Mouse (Mus musculus) limb, embryonic 11.5 days (tissue): Measurements from ENCODE around the gene Mfrp. TPM values are rescaled to one million over a fixed set of nuclear protein-coding genes. Genes with fewer than 3 reads are reported as not detected.

Experiments
- ATAC-seq: fragments of 200-750 bp; cut with Nextera tagmentation; 2 replicates; pipeline ENCODE4 v1.8.0; 2017; ENCODE audit warnings: low read depth; ENCODE audit not compliant: insufficient number of reproducible peaks, low FRiP score, low TSS enrichment
- DNase-seq: peaks from one replicate; pipeline ENCODE4 v3.0.0-alpha.2; 2015; ENCODE audit warnings: low spot score
- H3K27ac ChIP-seq: fragments of 300-500 bp; sonication (generic); replicated peaks from 2 replicates; pipeline ENCODE4 v1.5.1; 2014; ENCODE audit warnings: low read depth, mild to moderate bottlenecking, low read length
- H3K27me3 ChIP-seq: fragments of 300-500 bp; sonication (generic); 2 replicates; pipeline ENCODE4 v1.6.1; 2014; ENCODE audit warnings: mild to moderate bottlenecking, low read length, mixed read lengths; ENCODE audit not compliant: control insufficient read depth, insufficient read depth
- H3K36me3 ChIP-seq: fragments of 300-500 bp; sonication (generic); 2 replicates; pipeline ENCODE4 v1.6.1; 2014; ENCODE audit warnings: mild to moderate bottlenecking, low read length, moderate library complexity, mixed read lengths; ENCODE audit not compliant: control insufficient read depth, insufficient read depth
- H3K4me1 ChIP-seq: fragments of 300-500 bp; sonication (generic); 2 replicates; pipeline ENCODE4 v1.6.1; 2014; ENCODE audit warnings: low read length, mixed read lengths; ENCODE audit not compliant: control insufficient read depth, insufficient read depth
- H3K4me2 ChIP-seq: fragments of 300-500 bp; sonication (generic); 2 replicates; pipeline ENCODE4 v1.6.1; 2014; ENCODE audit warnings: low read depth, mild to moderate bottlenecking, moderate library complexity; ENCODE audit not compliant: severe bottlenecking
- H3K4me3 ChIP-seq: fragments of 300-500 bp; sonication (generic); 2 replicates; pipeline ENCODE4 v1.5.1; 2014; ENCODE audit warnings: low read depth, low read length
- H3K9ac ChIP-seq: fragments of 300-500 bp; sonication (generic); 2 replicates; pipeline ENCODE4 v1.6.1; 2014; ENCODE audit warnings: mild to moderate bottlenecking, low read length
- H3K9me3 ChIP-seq: fragments of 300-500 bp; sonication (generic); 2 replicates; pipeline ENCODE4 v1.6.1; 2016; ENCODE audit warnings: low read length; ENCODE audit not compliant: control insufficient read depth
- WGBS: fragments of 180-500 bp; shearing (Covaris S2); extraction: QIAGEN DNeasy Blood & Tissue Kit; methylation state at CpG from one replicate; pipeline ENCODE4 v1.1.7; 2014; 5-methylcytosine and 5-hydroxymethylcytosine counted together
- polyA plus RNA-seq: library from polyadenylated mRNA; unstranded; fragments of >200 nt; fragmentation: Nextera tagmentation; extraction: Ambion mirVana; gene quantifications from 2 replicates; pipeline ENCODE4 v1.2.1, GENCODE M21; 2014

Gene Mfrp
- polyA plus RNA-seq, 1 experiment from 2014 or later: 0.13 TPM

GRCm38 (mm10) chr9:44113105-44113789 is 11.7 kb downstream of the Mfrp start, which contains the start of the genes Gm49380 and Rnf26:
TSS of gene Gm49380 (minus strand) at chr9:44113500.
TSS of gene Rnf26 (minus strand) at chr9:44113517.
- peak; percentile 95 for DNase-seq
- Histone ChIP-seq H3K4me3 (peak within 1 kb of the TSS; percentile 68), H3K4me2 (peak within 1 kb of the TSS; percentile 47), H3K27me3 (no peaks in the 10 kb centered on the region), H3K36me3 (peaks cover 8% of the 10 kb centered on the region; the same call in 1 of the 2 replicates), H3K9me3 (no peaks in the 10 kb centered on the region), H3K9ac (peak within 1 kb of the TSS; percentile 80), H3K27ac (0 out of 2 replicates have a peak within 1 kb of the TSS, but pooled peaks have one; percentile 48), H3K4me1 (peaks cover 19% of the 10 kb centered on the region)
- under 1% methylated on average over 51 of the region's 51 CpGs for WGBS
- ATAC-seq: peak; percentile 95

- DNase-seq (no peak), ATAC-seq (no peak)
- no peak overlapping the region for H3K9ac ChIP-seq
- no peak overlapping the region for H3K27ac ChIP-seq
- no peak overlapping the region for H3K4me3 ChIP-seq
- peaks cover 12% of the 10 kb centered on the region for H3K4me1 ChIP-seq
- 83% methylated on average over 2 of the region's 2 CpGs for WGBS
- no peaks in the 10 kb centered on the region; the same call in 1 of the 2 replicates for H3K36me3 ChIP-seq
- H3K4me2 ChIP-seq: no peak overlapping the region
- no peaks in the 10 kb centered on the region for H3K9me3 ChIP-seq
- H3K27me3 ChIP-seq: no peaks in the 10 kb centered on the region
Measured at GRCm38 (mm10) chr9:44114453-44114852, 12.9 kb downstream of the Mfrp start.

DNA sequence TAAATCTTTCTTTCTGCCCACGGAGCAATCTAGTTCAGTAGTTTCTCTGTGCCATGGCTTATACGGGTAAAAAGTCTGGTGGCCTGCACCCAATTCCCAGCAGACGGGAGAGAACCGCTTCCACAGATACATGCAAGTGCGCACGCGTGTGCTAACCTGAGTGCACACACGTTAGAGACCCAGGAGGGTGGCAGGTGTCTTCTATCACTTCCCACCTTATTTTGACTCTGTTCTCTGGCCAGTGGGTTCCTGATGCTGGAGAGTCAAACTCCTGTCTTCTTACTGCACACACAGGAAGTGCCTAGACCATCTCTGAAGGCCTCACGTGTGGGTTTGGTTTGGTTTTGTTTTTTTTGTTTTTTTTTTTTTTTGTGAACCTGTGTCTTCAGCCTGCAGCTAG is 14.1 kb downstream of the Mfrp start:
- Histone ChIP-seq H3K4me2 (no peak overlapping the region), H3K27me3 (no peaks in the 10 kb centered on the region), H3K4me3 (no peak overlapping the region), H3K9ac (no peak overlapping the region), H3K4me1 (peaks cover under 1% of the 10 kb centered on the region), H3K9me3 (no peaks in the 10 kb centered on the region), H3K27ac (no peak overlapping the region), H3K36me3 (no peaks in the 10 kb centered on the region)
- WGBS: 92% methylated on average over 9 of the region's 9 CpGs
- ATAC-seq (no peak), DNase-seq (no peak)

GRCm38 (mm10) chr9:44116182-44116581 is 14.7 kb downstream of the Mfrp start:
- 85% methylated on average over 4 of the region's 4 CpGs for WGBS
- H3K4me2 ChIP-seq: no peak overlapping the region
- H3K9me3 ChIP-seq: no peaks in the 10 kb centered on the region
- no peak overlapping the region for H3K9ac ChIP-seq
- H3K27ac ChIP-seq: no peak overlapping the region
- H3K36me3 ChIP-seq: no peaks in the 10 kb centered on the region
- ATAC-seq (no peak), DNase-seq (no peak)
- H3K4me3 ChIP-seq: no peak overlapping the region
- no peaks in the 10 kb centered on the region for H3K27me3 ChIP-seq
- H3K4me1 ChIP-seq: no peaks in the 10 kb centered on the region

- WGBS: 49% methylated on average over 5 of the region's 5 CpGs
- Histone ChIP-seq H3K27me3 (no peaks in the 10 kb centered on the region), H3K36me3 (no peaks in the 10 kb centered on the region), H3K4me2 (no peak overlapping the region), H3K27ac (no peak overlapping the region), H3K4me1 (no peaks in the 10 kb centered on the region), H3K4me3 (no peak overlapping the region), H3K9me3 (no peaks in the 10 kb centered on the region), H3K9ac (no peak overlapping the region)
- DNase-seq (peak; percentile 63), ATAC-seq (no peak)
Measured at GRCm38 (mm10) chr9:44119011-44119410, 17.5 kb downstream of the Mfrp start.

DNA sequence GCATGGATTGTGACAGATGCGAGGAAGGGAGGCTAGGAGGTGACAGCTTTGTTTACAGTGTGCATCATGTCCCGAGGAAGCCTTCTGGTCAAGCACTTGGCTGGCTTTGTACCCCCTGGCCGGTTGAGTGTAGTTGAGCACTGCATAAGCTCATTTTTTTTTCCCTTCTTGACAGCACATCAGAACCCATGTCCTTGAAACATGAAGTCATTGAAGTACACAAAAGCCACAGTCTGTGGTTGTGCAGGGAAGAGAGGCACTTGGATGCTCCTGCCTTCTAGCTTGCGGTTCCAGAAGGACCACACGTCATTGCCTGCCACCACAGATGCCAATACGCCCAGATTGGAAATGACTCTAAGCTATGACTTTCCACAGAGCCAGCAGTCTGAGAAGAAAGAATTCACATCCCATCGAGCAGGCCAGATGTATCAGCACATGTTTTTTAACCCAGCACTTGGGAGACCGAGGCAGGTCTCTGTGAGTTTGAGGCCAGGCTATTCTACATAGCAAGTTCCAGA is 18.5 kb downstream of the Mfrp start:
- 73% methylated on average over 8 of the region's 8 CpGs for WGBS
- no peak overlapping the region for H3K4me2 ChIP-seq
- no peak overlapping the region for H3K27ac ChIP-seq
- H3K9me3 ChIP-seq: no peaks in the 10 kb centered on the region
- DNase-seq (no peak), ATAC-seq (no peak)
- H3K4me3 ChIP-seq: no peak overlapping the region
- H3K36me3 ChIP-seq: no peaks in the 10 kb centered on the region
- no peaks in the 10 kb centered on the region for H3K4me1 ChIP-seq
- no peak overlapping the region for H3K9ac ChIP-seq
- H3K27me3 ChIP-seq: no peaks in the 10 kb centered on the region

- H3K4me2 ChIP-seq: no peak overlapping the region
- whole genome bisulfite sequencing: 80% methylated on average over 6 of the region's 6 CpGs
Measured at GRCm38 (mm10) chr9:44124317-44124716, 22.8 kb downstream of the Mfrp start.

GRCm38 (mm10) chr9:44125026-44125425 is 23.5 kb downstream of the Mfrp start:
- H3K4me2 ChIP-seq: no peak overlapping the region
- H3K27me3 ChIP-seq: no peaks in the 10 kb centered on the region
- no peaks in the 10 kb centered on the region for H3K36me3 ChIP-seq
- H3K9me3 ChIP-seq: no peaks in the 10 kb centered on the region
- H3K4me3 ChIP-seq: no peak overlapping the region
- no peak for DNase-seq
- 60% methylated on average over 5 of the region's 5 CpGs for WGBS
- no peak overlapping the region for H3K9ac ChIP-seq
- ATAC-seq: no peak
- H3K4me1 ChIP-seq: peaks cover 12% of the 10 kb centered on the region
- no peak overlapping the region for H3K27ac ChIP-seq

More at GRCm38 (mm10) chr9:44124317-44124716, 22.8 kb downstream of the Mfrp start:
- Histone ChIP-seq H3K4me3 (no peak overlapping the region), H3K27ac (no peak overlapping the region), H3K27me3 (no peaks in the 10 kb centered on the region), H3K4me1 (peaks cover 5% of the 10 kb centered on the region), H3K9ac (no peak overlapping the region), H3K36me3 (no peaks in the 10 kb centered on the region), H3K9me3 (no peaks in the 10 kb centered on the region)
- ATAC-seq: no peak
- no peak for DNase-seq
